Mouse (Mus musculus) layer of hippocampus, postnatal 14 days (tissue): Measurements from ENCODE around the gene Pom121. TPM values are rescaled to one million over a fixed set of nuclear protein-coding genes. Genes with fewer than 3 reads are reported as not detected.

Source experiments
- microRNA-seq, 2 experiments: library from miRNA; unstranded; fragments of <30 nt; microRNA quantifications; one replicate each; pipeline ENCODE4 v1.2.0; 2021
- total RNA-seq, 2 experiments: library from RNA; stranded (reverse); gene quantifications; 2 replicates each; pipeline ENCODE4 v1.2.3; 2021

Pom121 gene
- total RNA-seq, 2 experiments from 2014 or later, result 46.1 to 48.1 TPM

Small RNAs within 50 kb of the gene (microRNA-seq; reads per million reads assigned to microRNA genes)
- 2.3 to 3.4 reads per million in 2 experiments for gene Mir7033

Other genes starting within 250 kb of the Pom121 start
- 10 to 100 TPM; 24.5 to 26.2 TPM for gene Tbl2, start 244.9 kb downstream of the Pom121 start, total RNA-seq
- gene Bcl7b, start 226.3 kb downstream of the Pom121 start, total RNA-seq, result 10 to 100 TPM; 34.1 to 38.3 TPM
- gene Baz1b, start 207.3 kb downstream of the Pom121 start, total RNA-seq, result 10 to 100 TPM; 54.6 to 55.2 TPM
- 10 to 100 TPM; 11.0 to 12.3 TPM for gene Fzd9, start 143.3 kb downstream of the Pom121 start, total RNA-seq
- not detected for gene Fkbp6, start 44.5 kb downstream of the Pom121 start, total RNA-seq
- gene Trim50, start 41.3 kb downstream of the Pom121 start, total RNA-seq, result not detected
- 10 to 100 TPM; 18.8 to 23.9 TPM for gene Nsun5, start 24.6 kb downstream of the Pom121 start, total RNA-seq
- 10 to 100 TPM; 56.1 to 62.6 TPM for gene Hip1, start 150.6 kb upstream of the Pom121 start, total RNA-seq
- not detected for gene Ccl26, start 169.0 kb upstream of the Pom121 start, total RNA-seq
- gene Ccl24, start 178.5 kb upstream of the Pom121 start, total RNA-seq, result under 1 TPM in 1 of 2 experiments, not detected in 1; 0.44 TPM
- 10 to 100 TPM; 66.9 to 71.7 TPM for gene Rhbdd2, start 238.1 kb upstream of the Pom121 start, total RNA-seq